Mouse (Mus musculus) liver, adult (tissue): ENCODE measurements around the gene BC037034.

Source experiments
- GATA4 ChIP-seq: IDR thresholded peaks from 2 replicates; pipeline ENCODE4 v1.6.1; 2014; ENCODE audit warnings: mild to moderate bottlenecking, low read length; ENCODE audit not compliant: insufficient replicate concordance

Gene BC037034

GRCm38 (mm10) chr5:138263260-138264206 lies at the start of gene BC037034:
Gene BC037034, minus strand, starts transcription at chr5:138264033.
- TF ChIP-seq GATA4: no peak

- TF ChIP-seq GATA4: no peak
Observed at GRCm38 (mm10) chr5:138312795-138313194, 49.0 kb upstream of the BC037034 start.

GRCm38 (mm10) chr5:138299613-138300012 lies 35.8 kb upstream of the BC037034 start:
- no peak for TF ChIP-seq GATA4

GRCm38 (mm10) chr5:138294158-138294557 lies 30.3 kb upstream of the BC037034 start:
- TF ChIP-seq GATA4: no peak

GRCm38 (mm10) chr5:138291638-138292037 lies 27.8 kb upstream of the BC037034 start:
- no peak; the same call in 1 of the 2 replicates for TF ChIP-seq GATA4

GRCm38 (mm10) chr5:138287861-138288260 lies 24.0 kb upstream of the BC037034 start:
- no peak for TF ChIP-seq GATA4

- TF ChIP-seq GATA4: no peak
Observed at GRCm38 (mm10) chr5:138283540-138283939, 19.7 kb upstream of the BC037034 start.

- TF ChIP-seq GATA4: no peak
Observed at GRCm38 (mm10) chr5:138281798-138282197, 18.0 kb upstream of the BC037034 start.

- TF ChIP-seq GATA4: no peak
Observed at GRCm38 (mm10) chr5:138280829-138281228, 17.0 kb upstream of the BC037034 start.

- TF ChIP-seq GATA4: no peak
Observed at GRCm38 (mm10) chr5:138280425-138280768, 16.6 kb upstream of the BC037034 start.

- TF ChIP-seq GATA4: no peak; the same call in 1 of the 2 replicates
Observed at GRCm38 (mm10) chr5:138279585-138280424, 16.0 kb upstream of the BC037034 start, which contains the start of the genes Gm43720, Gpc2 and Stag3. Gene Gm43720, minus strand, starts transcription at chr5:138279958. Gene Gpc2, minus strand, starts transcription at chr5:138280005. Gene Stag3, plus strand, starts transcription at chr5:138280240.

- TF ChIP-seq GATA4: no peak
Observed at GRCm38 (mm10) chr5:138277994-138278393, 14.2 kb upstream of the BC037034 start.

GRCm38 (mm10) chr5:138275216-138276050 lies 11.6 kb upstream of the BC037034 start:
- TF ChIP-seq GATA4: no peak

GRCm38 (mm10) chr5:138274186-138274585 lies 10.4 kb upstream of the BC037034 start:
- no peak for TF ChIP-seq GATA4

GRCm38 (mm10) chr5:138272409-138272923 lies 8.6 kb upstream of the BC037034 start, which contains the start of gene Gal3st4:
Gene Gal3st4, minus strand, starts transcription at chr5:138272840.
- TF ChIP-seq GATA4: no peak

GRCm38 (mm10) chr5:138271232-138271631 lies 7.4 kb upstream of the BC037034 start:
- TF ChIP-seq GATA4: no peak
